ENCODE assay signal across 25 mouse cellular contexts in the genomic region with DNA sequence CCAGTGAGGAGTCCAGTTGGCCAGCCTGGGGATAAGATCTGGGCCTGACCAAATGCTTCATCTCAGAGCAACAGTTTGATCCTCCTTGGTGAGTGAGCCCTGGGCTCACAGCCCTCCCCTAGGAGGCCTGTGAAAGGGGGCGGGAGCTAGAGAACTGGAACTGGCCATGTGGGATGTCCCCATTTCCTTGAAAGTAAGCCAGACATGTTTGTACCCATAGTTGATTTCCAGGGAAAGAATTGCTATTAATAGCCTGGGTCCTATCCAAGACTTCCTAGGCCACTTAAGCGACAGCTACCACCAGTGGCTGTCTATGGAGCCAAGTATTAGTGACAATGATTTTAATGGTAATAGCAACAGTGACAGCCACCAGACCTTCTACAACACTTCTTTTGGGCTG. TPM values are rescaled to one million over a fixed set of nuclear protein-coding genes. Genes with fewer than 3 reads are reported as not detected.
DNase-seq lines count a peak whose midpoint lies in the region; ATAC-seq and TF ChIP-seq lines count a peak whose summit lies in the region.
"Had no signal": no experiment of that assay in that cellular context is flagged by ENCODE, and none has a peak within 500 bp of the region (broad histone marks: within the 10 kb centered on the region; RNA-seq: fewer than 3 reads in every experiment).

No protein-coding gene starts in this region.

- DNase-seq in gastrocnemius, adult 18-20 months (ENCODE audit: low spot score) = peak; percentile 22
- no peak for DNase-seq in gastrocnemius, adult 2 months
- DNase-seq in kidney, adult 2 months = peak; percentile 76
- no peak for DNase-seq in kidney, postnatal 10 days
- DNase-seq in lung, adult 18-20 months = no peak
- DNase-seq in testis, postnatal 10 days (ENCODE audit: low spot score) = no peak
- DNase-seq in frontal cortex, postnatal 36 days (ENCODE audit: low spot score in 2 of 2) = no peak
- DNase-seq: adrenal gland, adult 8-10 months; cerebellum, postnatal 10 days; gastrocnemius, postnatal 36 days; right cerebral cortex, postnatal 14 days; spleen, adult 18-20 months; thymus, postnatal 36 days had no signal

- H3K27ac ChIP-seq in gastrocnemius, adult 2 months = no peak overlapping the region
- no peak overlapping the region for H3K27ac ChIP-seq in kidney, adult 2 months (ENCODE audit: insufficient read depth, low read depth, low read length)
- no peak overlapping the region for H3K27ac ChIP-seq in lung, embryonic 16.5 days (ENCODE audit: low read length)
- H3K27ac ChIP-seq: embryonic facial prominence, embryonic 12.5 days; forebrain, embryonic 13.5 days; layer of hippocampus, adult 2 months; limb, embryonic 15.5 days had no signal

- H3K27me3 ChIP-seq in kidney, adult 2 months (replicated peaks; ENCODE audit: control insufficient read depth, insufficient read depth, low read length) = no peaks in the 10 kb centered on the region
- H3K27me3 ChIP-seq in lung, embryonic 16.5 days (ENCODE audit: control insufficient read depth, insufficient read depth, low read depth, low read length) = no peaks in the 10 kb centered on the region
- H3K27me3 ChIP-seq: embryonic facial prominence, embryonic 12.5 days; forebrain, embryonic 13.5 days; limb, embryonic 15.5 days had no signal

- ATAC-seq in lung, embryonic 16.5 days (ENCODE audit: low read depth) = peak; percentile 73
- ATAC-seq: forebrain, embryonic 13.5 days; hindbrain, embryonic 16.5 days; intestine, embryonic 16.5 days; midbrain, embryonic 16.5 days had no signal

- H3K36me3 ChIP-seq in kidney, adult 2 months (ENCODE audit: control insufficient read depth, insufficient read depth, low read length) = no peaks in the 10 kb centered on the region
- H3K36me3 ChIP-seq in lung, embryonic 16.5 days (ENCODE audit: control insufficient read depth, insufficient read depth, low read length) = no peaks in the 10 kb centered on the region
- H3K36me3 ChIP-seq: embryonic facial prominence, embryonic 12.5 days; limb, embryonic 15.5 days had no signal

- TF ChIP-seq POLR2A in kidney, adult 2 months (IDR thresholded peaks at IDR 0.05; ENCODE audit: low read depth, low read length) = no peak

- H3K4me2 ChIP-seq in lung, embryonic 16.5 days (ENCODE audit: low read depth, low read length) = no peak overlapping the region
- H3K4me2 ChIP-seq: embryonic facial prominence, embryonic 12.5 days; forebrain, embryonic 13.5 days; limb, embryonic 15.5 days had no signal

- TF ChIP-seq CTCF in gastrocnemius, adult 2 months (IDR thresholded peaks at IDR 0.05) = no peak
- no peak for TF ChIP-seq CTCF in kidney, adult 2 months (conservative IDR thresholded peaks at IDR 0.05; ENCODE audit: insufficient read depth, insufficient read length, low read depth, low read length)

- H3K4me3 ChIP-seq in gastrocnemius, adult 2 months = no peak overlapping the region
- no peak overlapping the region for H3K4me3 ChIP-seq in kidney, adult 2 months (ENCODE audit: insufficient read depth, low read depth, low read length)
- no peak overlapping the region for H3K4me3 ChIP-seq in lung, embryonic 16.5 days (ENCODE audit: low read length)
- H3K4me3 ChIP-seq: embryonic facial prominence, embryonic 12.5 days; erythroblast, embryonic 14.5 days; forebrain, embryonic 13.5 days; layer of hippocampus, adult 2 months; limb, embryonic 15.5 days had no signal

- intact Hi-C loops in gastrocnemius, adult 2 months (cut with DNase I) = no loop called here

- H3K9me3 ChIP-seq in lung, embryonic 16.5 days (ENCODE audit: control insufficient read depth, low read length) = no peaks in the 10 kb centered on the region
- H3K9me3 ChIP-seq: embryonic facial prominence, embryonic 12.5 days; forebrain, embryonic 13.5 days; limb, embryonic 15.5 days had no signal

- WGBS in kidney, adult 2 months = 58% methylated on average over 2 of the region's 2 CpGs
- 58% methylated on average over 2 of the region's 2 CpGs for WGBS in lung, embryonic 16.5 days

- peaks cover 4% of the 10 kb centered on the region; the same call in 1 of the 2 replicates for H3K4me1 ChIP-seq in kidney, adult 2 months (ENCODE audit: control insufficient read depth, insufficient read depth, low read length)
- H3K4me1 ChIP-seq in lung, embryonic 16.5 days (replicated peaks; ENCODE audit: control insufficient read depth, insufficient read depth, low read length) = peaks cover 17% of the 10 kb centered on the region; the same call in 1 of the 2 replicates
- H3K4me1 ChIP-seq: forebrain, embryonic 13.5 days had no signal

- no peak overlapping the region for H3K9ac ChIP-seq in lung, embryonic 16.5 days (ENCODE audit: low read length)
- H3K9ac ChIP-seq: embryonic facial prominence, embryonic 12.5 days; forebrain, embryonic 13.5 days; limb, embryonic 15.5 days had no signal

RNA-seq across cellular contexts. Expression of a gene that starts 13.3 kb away (rescaled TPM):
- total RNA-seq in gastrocnemius, adult 18-20 months (2021) = not detected
- not detected for total RNA-seq in gastrocnemius, adult 2 months (2021)
- polyA plus RNA-seq in kidney, adult 2 months (2012; rRNA removed) = 7.9 and 11.3 TPM in 2 replicates
- 6.7 and 6.8 TPM in 2 replicates for polyA plus RNA-seq in lung, embryonic 16.5 days (2015; fragmentation: Nextera tagmentation; extraction: Ambion mirVana)
- total RNA-seq: hematopoietic stem cell, adult 5-6 weeks; megakaryocyte-erythroid progenitor cell, adult 5-6 weeks; neutrophil, adult 5-6 weeks had no signal
- polyA plus RNA-seq: erythroblast, embryonic 14.5 days had no signal

Comparison
In these comparisons a context has a peak if more than half of its experiments do, and no peak if none do; other contexts are left out.
1. DNase-seq: peak in gastrocnemius, adult 18-20 months (single experiment) and kidney, adult 2 months (single experiment); none in gastrocnemius, adult 2 months (single experiment), kidney, postnatal 10 days (single experiment), lung, adult 18-20 months (0 of 2), testis, postnatal 10 days (single experiment) and frontal cortex, postnatal 36 days (0 of 2).